Mouse (Mus musculus): ENCODE measurements around the gene Galk1.

- TF ChIP-seq CTCF (IDR thresholded peaks at IDR 0.05; ENCODE audit: borderline replicate concordance, extremely low read depth, insufficient read depth, insufficient read length) (no peak), POLR2A (IDR thresholded peaks at IDR 0.05; ENCODE audit: borderline replicate concordance, extremely low read depth, insufficient read depth, insufficient read length, poor library complexity, severe bottlenecking) (no peak)
Measured at GRCm38 (mm10) chr11:115970006-115970673, 42.4 kb downstream of the Galk1 start.
